Mouse (Mus musculus): ENCODE results near the gene Gpr153. TPM values are rescaled to one million over a fixed set of nuclear protein-coding genes. Genes with fewer than 3 reads are reported as not detected.

Gene Gpr153
- total RNA-seq, 2 experiments from 2014 or later, result 5.6 to 6.4 TPM

- TF ChIP-seq CTCF (conservative IDR thresholded peaks at IDR 0.05), result peak; percentile 97
Observed at GRCm38 (mm10) chr4:152283186-152283950, 9.3 kb downstream of the Gpr153 start.

GRCm38 (mm10) chr4:152285505-152285904 lies 11.5 kb downstream of the Gpr153 start:
- TF ChIP-seq CTCF (conservative IDR thresholded peaks at IDR 0.05), result peak; percentile 82
- Histone ChIP-seq H3K27ac (no peak overlapping the region), H3K4me3 (no peak overlapping the region)
- DNase-seq (ENCODE audit: low spot score in 2 of 2), result no peak

More at GRCm38 (mm10) chr4:152283186-152283950, 9.3 kb downstream of the Gpr153 start:
- Histone ChIP-seq H3K27ac (no peak overlapping the region), H3K4me3 (peak overlapping the region; percentile 49)
- peak; percentile 82 to 89 for DNase-seq (ENCODE audit: low spot score in 2 of 2)

DNA sequence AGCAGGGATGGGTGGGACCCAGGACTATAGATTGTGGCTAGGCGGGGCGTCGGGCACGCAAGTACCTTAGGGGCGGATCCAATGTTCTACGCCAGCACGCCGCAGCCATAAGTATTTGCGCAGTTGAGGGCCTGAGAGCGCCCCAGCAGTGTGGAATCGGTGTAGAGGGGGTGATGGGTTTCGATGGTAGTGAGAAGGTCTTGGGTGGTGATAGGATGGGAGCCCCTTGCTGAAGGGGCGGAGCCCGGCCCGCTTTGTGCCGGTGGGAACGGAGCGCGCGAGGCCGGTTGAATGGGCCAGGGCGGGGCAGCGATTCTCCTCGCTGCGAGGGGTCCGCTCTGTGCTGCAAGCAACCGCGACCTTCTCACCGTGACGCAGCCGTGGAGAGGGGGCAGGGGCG lies 12.2 kb downstream of the Gpr153 start:
- Histone ChIP-seq H3K4me3 (peak overlapping the region; percentile 40), H3K27ac (no peak overlapping the region)
- DNase-seq (ENCODE audit: low spot score in 2 of 2), result no peak
- TF ChIP-seq CTCF (conservative IDR thresholded peaks at IDR 0.05), result no peak

DNA sequence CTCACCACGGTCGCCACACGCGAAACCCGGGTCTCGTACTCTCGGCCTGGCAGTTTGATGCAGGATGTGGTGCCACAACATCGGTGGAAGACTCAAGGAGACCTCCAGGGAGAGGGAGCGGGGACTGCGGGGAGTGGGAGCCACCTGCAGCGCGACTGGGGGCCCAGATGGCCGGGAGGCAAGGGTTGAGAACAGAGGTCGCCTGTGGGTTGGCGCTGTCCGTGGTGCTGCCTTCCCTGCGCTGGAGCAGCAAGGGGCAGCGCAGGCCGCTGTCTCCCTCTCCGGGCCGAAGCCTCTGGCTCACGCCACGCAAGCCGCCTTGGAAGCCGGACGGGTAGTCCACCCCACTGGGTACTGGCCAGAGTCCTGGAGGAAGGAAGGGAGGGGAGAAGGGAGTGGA lies 12.9 kb downstream of the Gpr153 start:
- no peak for TF ChIP-seq CTCF (conservative IDR thresholded peaks at IDR 0.05)
- Histone ChIP-seq H3K4me3 (no peak overlapping the region), H3K27ac (no peak overlapping the region)
- DNase-seq (ENCODE audit: low spot score in 2 of 2), result no peak

- Histone ChIP-seq H3K4me3 (no peak overlapping the region), H3K27ac (no peak overlapping the region)
- no peak for DNase-seq (ENCODE audit: low spot score in 2 of 2)
- TF ChIP-seq CTCF (conservative IDR thresholded peaks at IDR 0.05), result no peak
Observed at GRCm38 (mm10) chr4:152287317-152288120, 13.5 kb downstream of the Gpr153 start.

GRCm38 (mm10) chr4:152288398-152288945 lies 14.4 kb downstream of the Gpr153 start:
- TF ChIP-seq CTCF (conservative IDR thresholded peaks at IDR 0.05), result no peak
- no peak overlapping the region for H3K4me3 ChIP-seq
- H3K27ac ChIP-seq, result no peak overlapping the region
- no peak for DNase-seq (ENCODE audit: low spot score in 2 of 2)

- H3K27ac ChIP-seq, result no peak overlapping the region
- no peak overlapping the region for H3K4me3 ChIP-seq
- TF ChIP-seq CTCF (conservative IDR thresholded peaks at IDR 0.05), result no peak
- no peak for DNase-seq (ENCODE audit: low spot score in 2 of 2)
Observed at GRCm38 (mm10) chr4:152290385-152290784, 16.4 kb downstream of the Gpr153 start.

DNA sequence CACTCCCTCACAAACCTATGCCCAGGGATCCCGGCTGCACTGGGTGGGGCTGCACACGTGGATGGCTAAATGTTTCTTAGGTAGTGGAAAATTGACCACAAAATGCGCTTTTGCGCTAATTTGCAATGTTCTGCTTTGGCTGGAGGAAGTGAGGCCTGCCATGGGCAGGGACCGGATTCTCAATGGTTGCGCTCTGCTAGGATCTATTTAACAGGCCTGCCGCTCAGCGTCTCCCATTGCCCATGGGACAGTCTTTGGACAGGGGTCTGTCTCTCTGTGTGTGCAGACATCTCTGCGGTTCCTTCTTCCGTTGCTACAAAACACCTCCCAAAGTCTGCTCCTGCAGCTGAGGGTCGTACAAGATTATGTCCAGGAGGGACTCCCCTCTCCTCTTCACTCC lies 17.0 kb downstream of the Gpr153 start:
- TF ChIP-seq CTCF (conservative IDR thresholded peaks at IDR 0.05), result no peak

DNA sequence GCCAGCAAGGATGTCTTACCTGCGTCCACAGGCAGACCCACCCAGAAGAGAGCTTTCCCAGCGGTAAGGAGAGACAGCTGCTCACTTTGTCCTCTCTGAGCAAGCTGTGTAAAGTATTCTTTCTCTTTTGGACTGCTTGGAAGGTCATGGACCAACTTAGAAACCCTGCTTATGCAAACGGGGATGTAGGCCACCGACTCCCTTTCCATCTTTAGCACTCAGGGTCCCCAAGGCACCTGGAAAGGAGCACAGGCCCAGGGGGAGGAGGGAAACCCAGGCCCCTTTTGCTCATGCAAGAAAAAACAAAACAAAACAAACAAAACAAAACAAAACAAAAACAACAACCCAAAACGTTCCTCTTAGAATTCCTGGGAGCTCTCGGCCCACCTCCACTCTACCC lies 17.5 kb downstream of the Gpr153 start, which contains the start of gene Hes3:
TSS of gene Hes3 (minus strand) at position 101 of the 400 bp plus-strand sequence.
- no peak for DNase-seq (ENCODE audit: low spot score in 2 of 2)
- Histone ChIP-seq H3K4me3 (no peak within 1 kb of the TSS), H3K27ac (no peak within 1 kb of the TSS)
- no peak for TF ChIP-seq CTCF (conservative IDR thresholded peaks at IDR 0.05)

More for the DNA sequence above, 17.0 kb downstream of the Gpr153 start:
- no peak for DNase-seq (ENCODE audit: low spot score in 2 of 2)
- H3K27ac ChIP-seq, result no peak overlapping the region
- H3K4me3 ChIP-seq, result no peak overlapping the region

DNA sequence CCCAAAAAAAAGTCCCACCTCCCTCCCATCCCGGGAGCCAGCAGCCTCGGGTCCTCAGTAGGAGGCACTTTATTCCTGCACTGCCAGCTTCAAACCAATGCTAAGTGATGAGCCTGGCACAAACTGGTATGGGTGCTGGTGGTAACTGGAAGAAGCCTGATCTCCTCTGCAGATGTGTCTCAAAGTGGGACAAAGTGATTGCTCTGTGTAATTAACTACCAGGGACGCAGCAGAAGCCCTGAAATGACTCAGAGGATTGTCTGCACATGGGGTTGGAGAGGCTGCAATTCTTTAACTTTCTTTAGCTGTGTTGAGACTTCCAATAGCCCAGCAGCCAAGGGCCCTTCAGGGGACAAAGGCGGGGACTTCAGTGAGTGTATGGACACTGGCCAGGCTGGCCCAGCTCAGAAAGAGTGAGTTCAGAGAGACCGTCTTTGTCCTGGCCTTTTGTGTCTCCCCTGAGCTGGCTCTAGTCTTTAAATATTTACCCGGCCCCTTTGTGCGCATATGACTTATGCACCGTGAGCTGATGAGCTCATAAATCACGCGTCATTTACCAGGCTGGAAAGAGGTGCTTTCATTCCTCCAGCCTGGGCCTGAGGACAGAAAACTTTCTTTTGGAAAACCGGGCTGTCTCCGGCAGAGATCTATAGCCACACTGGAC lies 18.2 kb downstream of the Gpr153 start:
- TF ChIP-seq CTCF (conservative IDR thresholded peaks at IDR 0.05), result no peak
- no peak overlapping the region for H3K4me3 ChIP-seq
- DNase-seq (ENCODE audit: low spot score in 2 of 2), result no peak

GRCm38 (mm10) chr4:152294188-152294929 lies 20.3 kb downstream of the Gpr153 start:
- peak; percentile 58 for TF ChIP-seq CTCF (conservative IDR thresholded peaks at IDR 0.05)
- H3K27ac ChIP-seq, result no peak overlapping the region
- DNase-seq (ENCODE audit: low spot score in 2 of 2), result no peak
- H3K4me3 ChIP-seq, result no peak overlapping the region

More for the DNA sequence above, 18.2 kb downstream of the Gpr153 start:
- H3K27ac ChIP-seq, result no peak overlapping the region

- Histone ChIP-seq H3K4me3 (no peak overlapping the region), H3K27ac (no peak overlapping the region)
- no peak for TF ChIP-seq CTCF (conservative IDR thresholded peaks at IDR 0.05)
- DNase-seq (ENCODE audit: low spot score in 2 of 2), result no peak
Observed at GRCm38 (mm10) chr4:152295916-152296315, 21.9 kb downstream of the Gpr153 start.
